Mouse (Mus musculus) urinary bladder, postnatal 14 days (tissue): Measurements from ENCODE around the gene Slc16a11.
A peak's percentile ranks its signal among the peaks of the same experiment; 100 is the strongest.
"Not testable (repeated sequence)": the region's sequence is repeated elsewhere in the genome, so short reads cannot be mapped to it uniquely, and the experiment has no call there.

Experiments
- DNase-seq: peaks from one replicate; pipeline ENCODE4 v3.0.0; 2021; ENCODE audit warnings: low spot score

The Slc16a11 gene

GRCm38 (mm10) chr11:70212423-70212822, at the start of gene Slc16a11:
Slc16a11 (plus strand) TSS chr11:70212752.
- no peak for DNase-seq

GRCm38 (mm10) chr11:70165972-70166921, 46.3 kb upstream of the Slc16a11 start:
- DNase-seq, result no peak

- no peak for DNase-seq
Measured at GRCm38 (mm10) chr11:70168136-70168535, 44.4 kb upstream of the Slc16a11 start.

GRCm38 (mm10) chr11:70169471-70169870, 43.1 kb upstream of the Slc16a11 start:
- not testable (repeated sequence) for DNase-seq

- no peak for DNase-seq
Measured at GRCm38 (mm10) chr11:70170291-70170690, 42.3 kb upstream of the Slc16a11 start.

- DNase-seq, result no peak
Measured at GRCm38 (mm10) chr11:70171181-70171580, 41.4 kb upstream of the Slc16a11 start.

- peak; percentile 26 for DNase-seq
Measured at GRCm38 (mm10) chr11:70171847-70172246, 40.7 kb upstream of the Slc16a11 start.

GRCm38 (mm10) chr11:70172298-70172697, 40.3 kb upstream of the Slc16a11 start:
- DNase-seq, result no peak

- DNase-seq, result no peak
Measured at GRCm38 (mm10) chr11:70174491-70174890, 38.1 kb upstream of the Slc16a11 start.

GRCm38 (mm10) chr11:70177647-70178046, 34.9 kb upstream of the Slc16a11 start:
- DNase-seq, result no peak

GRCm38 (mm10) chr11:70178311-70178710, 34.2 kb upstream of the Slc16a11 start:
- no peak for DNase-seq

- DNase-seq, result no peak
Measured at GRCm38 (mm10) chr11:70178756-70179155, 33.8 kb upstream of the Slc16a11 start.

GRCm38 (mm10) chr11:70179401-70179800, 33.2 kb upstream of the Slc16a11 start:
- no peak for DNase-seq

- DNase-seq, result no peak
Measured at GRCm38 (mm10) chr11:70180496-70180895, 32.1 kb upstream of the Slc16a11 start.

GRCm38 (mm10) chr11:70185120-70185519, 27.4 kb upstream of the Slc16a11 start:
- DNase-seq, result no peak

GRCm38 (mm10) chr11:70189319-70190134, 23.0 kb upstream of the Slc16a11 start:
- peak; percentile 44 for DNase-seq

GRCm38 (mm10) chr11:70191188-70191587, 21.4 kb upstream of the Slc16a11 start:
- no peak for DNase-seq

- DNase-seq, result no peak
Measured at GRCm38 (mm10) chr11:70192157-70192556, 20.4 kb upstream of the Slc16a11 start.

GRCm38 (mm10) chr11:70193354-70194285, 18.9 kb upstream of the Slc16a11 start:
- DNase-seq, result no peak

GRCm38 (mm10) chr11:70198332-70198731, 14.2 kb upstream of the Slc16a11 start:
- DNase-seq, result no peak

- DNase-seq, result no peak
Measured at GRCm38 (mm10) chr11:70199107-70199506, 13.4 kb upstream of the Slc16a11 start.
